Mouse (Mus musculus) T-helper 17 cell (primary cell): ENCODE measurements around the gene 1700025G04Rik.

Source experiments
- in situ Hi-C, 2 experiments: fragments of 300-600 bp; cut with MboI, MseI; formaldehyde crosslinking; loops; 1 replicate in 1 of 2; 2 replicates in 1 of 2; pipeline ENCODE4 v1.15.1; 2025; ENCODE audit warnings: high pct_unique_total_duplicates in 2 of 2

Gene 1700025G04Rik

GRCm38 (mm10) chr1:151974424-151974823, 115.5 kb downstream of the 1700025G04Rik start:
- in situ Hi-C loops = no loop called here

- in situ Hi-C loops = no loop called here
Measured at GRCm38 (mm10) chr1:151973110-151973700, 116.7 kb downstream of the 1700025G04Rik start.

- in situ Hi-C loops = no loop called here
Measured at GRCm38 (mm10) chr1:151971581-151971980, 118.3 kb downstream of the 1700025G04Rik start.

- in situ Hi-C loops = no loop called here
Measured at GRCm38 (mm10) chr1:151968126-151968525, 121.8 kb downstream of the 1700025G04Rik start.

GRCm38 (mm10) chr1:151964811-151965210, 125.1 kb downstream of the 1700025G04Rik start:
- in situ Hi-C loops = no loop called here

GRCm38 (mm10) chr1:151963248-151963647, 126.7 kb downstream of the 1700025G04Rik start:
- in situ Hi-C loops = no loop called here

GRCm38 (mm10) chr1:151962078-151962477, 127.8 kb downstream of the 1700025G04Rik start:
- in situ Hi-C loops = no loop called here

GRCm38 (mm10) chr1:151961204-151961603, 128.7 kb downstream of the 1700025G04Rik start:
- in situ Hi-C loops = no loop called here

- in situ Hi-C loops = no loop called here
Measured at GRCm38 (mm10) chr1:151959010-151959409, 130.9 kb downstream of the 1700025G04Rik start.

GRCm38 (mm10) chr1:151958442-151958841, 131.5 kb downstream of the 1700025G04Rik start:
- in situ Hi-C loops = no loop called here

GRCm38 (mm10) chr1:151957669-151958068, 132.3 kb downstream of the 1700025G04Rik start:
- in situ Hi-C loops = no loop called here

- in situ Hi-C loops = no loop called here
Measured at GRCm38 (mm10) chr1:151955866-151956265, 134.1 kb downstream of the 1700025G04Rik start.

- in situ Hi-C loops = no loop called here
Measured at GRCm38 (mm10) chr1:151953563-151953962, 136.4 kb downstream of the 1700025G04Rik start.

- in situ Hi-C loops = no loop called here
Measured at GRCm38 (mm10) chr1:151948065-151948464, 141.9 kb downstream of the 1700025G04Rik start.

- in situ Hi-C loops = no loop called here
Measured at GRCm38 (mm10) chr1:151947571-151947970, 142.4 kb downstream of the 1700025G04Rik start.

- in situ Hi-C loops = no loop called here
Measured at GRCm38 (mm10) chr1:151944457-151945223, 145.3 kb downstream of the 1700025G04Rik start.

- in situ Hi-C loops = no loop called here
Measured at GRCm38 (mm10) chr1:151943681-151944237, 146.2 kb downstream of the 1700025G04Rik start.

GRCm38 (mm10) chr1:151942972-151943654, 146.8 kb downstream of the 1700025G04Rik start:
- in situ Hi-C loops = no loop called here

- in situ Hi-C loops = no loop called here
Measured at GRCm38 (mm10) chr1:151939987-151940386, 149.9 kb downstream of the 1700025G04Rik start.

GRCm38 (mm10) chr1:151939510-151939909, 150.4 kb downstream of the 1700025G04Rik start:
- in situ Hi-C loops = no loop called here

GRCm38 (mm10) chr1:151933605-151934004, 156.3 kb downstream of the 1700025G04Rik start:
- in situ Hi-C loops = no loop called here

- in situ Hi-C loops = no loop called here
Measured at GRCm38 (mm10) chr1:151926826-151927225, 163.1 kb downstream of the 1700025G04Rik start.
